Mouse (Mus musculus) lung, postnatal 0 days (tissue): ENCODE measurements around the gene Fto.

Source experiments
- CTCF ChIP-seq: IDR thresholded peaks from 2 replicates; pipeline ENCODE4 v1.5.1; 2016; ENCODE audit warnings: antibody characterized with exemption, mild to moderate bottlenecking
- EP300 ChIP-seq: IDR thresholded peaks from 2 replicates; pipeline ENCODE4 v1.6.1; 2016; ENCODE audit warnings: antibody characterized with exemption, mild to moderate bottlenecking, control low read depth

DNA sequence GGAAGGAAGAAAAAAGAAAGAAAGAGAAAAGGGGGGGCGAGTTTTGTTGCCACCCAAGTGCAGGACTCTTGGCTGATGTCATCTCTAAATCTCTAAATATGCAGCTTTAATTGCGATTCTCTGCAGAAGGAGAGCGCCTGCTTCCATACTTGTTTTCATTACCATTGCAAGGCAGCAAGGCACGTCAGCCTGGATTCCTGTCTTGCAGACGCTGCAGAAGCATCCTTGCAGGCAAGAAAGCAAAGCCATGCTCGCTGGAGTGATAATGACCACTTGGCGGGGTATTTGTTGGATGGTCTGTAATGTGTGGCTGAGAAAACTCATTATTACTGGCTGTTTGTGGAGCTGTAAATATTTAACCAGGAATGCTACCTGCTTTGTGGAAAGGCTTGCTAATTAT is 396.4 kb downstream of the Fto start:
- TF ChIP-seq CTCF (no peak), EP300 (no peak)
